Mouse (Mus musculus): ENCODE data around the gene Acacb. TPM values are rescaled to one million over a fixed set of nuclear protein-coding genes. Genes with fewer than 3 reads are reported as not detected.

Acacb gene
- polyA plus RNA-seq, 1 experiment from 2014 or later, result 3.7 TPM

DNA sequence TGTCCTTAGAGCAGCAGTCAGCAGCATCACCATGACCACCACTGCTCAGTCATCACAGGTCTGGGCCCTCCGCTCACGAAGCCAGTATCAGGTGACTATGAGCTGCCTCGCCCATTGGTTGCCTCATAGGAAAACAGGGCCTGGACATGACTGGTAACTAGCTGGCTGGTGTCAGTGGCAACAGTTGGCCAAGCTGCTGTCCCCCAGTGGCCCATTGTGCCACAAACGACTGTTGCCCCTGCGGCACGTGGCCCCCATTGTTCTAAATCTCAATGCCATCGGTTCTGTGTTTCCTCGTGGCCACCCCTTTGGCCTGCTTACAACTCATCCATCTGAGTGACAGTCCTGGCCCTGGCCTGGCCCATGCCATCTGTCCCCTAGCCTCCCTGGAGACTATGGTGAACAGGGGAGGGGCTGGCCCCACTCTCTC lies 117.7 kb downstream of the Acacb start:
- peaks cover 4% of the 10 kb centered on the region; the same call in 1 of the 2 replicates for H3K4me1 ChIP-seq (ENCODE audit: control insufficient read depth, insufficient read depth, low read length)
- H3K27ac ChIP-seq (ENCODE audit: low read depth, low read length), result no peak overlapping the region
- ATAC-seq (peak; percentile 61), DNase-seq (ENCODE audit: low spot score) (peak; percentile 49)
- H3K9me3 ChIP-seq (replicated peaks; ENCODE audit: control insufficient read depth, low read length), result no peaks in the 10 kb centered on the region
- no peak overlapping the region for H3K9ac ChIP-seq (ENCODE audit: low read length)
- H3K4me3 ChIP-seq (ENCODE audit: low read depth, low read length), result no peak overlapping the region
- 68% methylated on average over 8 of the region's 8 CpGs for WGBS
- H3K36me3 ChIP-seq (ENCODE audit: control insufficient read depth, insufficient read depth, low read length), result no peaks in the 10 kb centered on the region
- H3K27me3 ChIP-seq (replicated peaks; ENCODE audit: control insufficient read depth, insufficient read depth, low read length), result no peaks in the 10 kb centered on the region
- no peak overlapping the region for H3K4me2 ChIP-seq (ENCODE audit: low read length)

DNA sequence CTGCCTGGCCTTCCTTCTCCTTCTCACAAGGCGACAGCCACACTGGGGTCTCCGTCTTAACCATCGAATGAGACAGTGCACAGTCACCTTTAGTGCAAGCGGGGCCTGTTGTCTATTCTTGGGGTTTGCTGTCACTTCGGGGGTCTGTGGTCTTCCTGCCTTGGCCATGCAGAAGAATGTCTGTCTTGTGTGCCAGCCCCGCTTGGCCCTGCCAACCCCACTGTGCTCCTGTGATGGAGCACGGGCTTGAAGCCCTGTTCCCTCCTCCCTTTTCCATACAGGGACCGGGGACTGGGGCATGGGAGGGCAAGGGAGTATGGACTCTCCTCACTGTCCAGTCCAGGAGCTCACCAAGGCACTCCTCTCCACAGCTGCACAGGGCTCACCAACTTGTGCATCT lies 118.5 kb downstream of the Acacb start:
- no peak overlapping the region for H3K4me2 ChIP-seq (ENCODE audit: low read length)
- no peak for DNase-seq (ENCODE audit: low spot score)
- no peaks in the 10 kb centered on the region for H3K36me3 ChIP-seq (ENCODE audit: control insufficient read depth, insufficient read depth, low read length)
- 85% methylated on average over 8 of the region's 8 CpGs for WGBS
- ATAC-seq, result no peak
- H3K9me3 ChIP-seq (replicated peaks; ENCODE audit: control insufficient read depth, low read length), result no peaks in the 10 kb centered on the region
- H3K4me1 ChIP-seq (ENCODE audit: control insufficient read depth, insufficient read depth, low read length), result peaks cover 4% of the 10 kb centered on the region; the same call in 1 of the 2 replicates
- H3K9ac ChIP-seq (ENCODE audit: low read length), result no peak overlapping the region
- no peak overlapping the region for H3K4me3 ChIP-seq (ENCODE audit: low read depth, low read length)
- H3K27me3 ChIP-seq (replicated peaks; ENCODE audit: control insufficient read depth, insufficient read depth, low read length), result no peaks in the 10 kb centered on the region
- H3K27ac ChIP-seq (ENCODE audit: low read depth, low read length), result no peak overlapping the region

DNA sequence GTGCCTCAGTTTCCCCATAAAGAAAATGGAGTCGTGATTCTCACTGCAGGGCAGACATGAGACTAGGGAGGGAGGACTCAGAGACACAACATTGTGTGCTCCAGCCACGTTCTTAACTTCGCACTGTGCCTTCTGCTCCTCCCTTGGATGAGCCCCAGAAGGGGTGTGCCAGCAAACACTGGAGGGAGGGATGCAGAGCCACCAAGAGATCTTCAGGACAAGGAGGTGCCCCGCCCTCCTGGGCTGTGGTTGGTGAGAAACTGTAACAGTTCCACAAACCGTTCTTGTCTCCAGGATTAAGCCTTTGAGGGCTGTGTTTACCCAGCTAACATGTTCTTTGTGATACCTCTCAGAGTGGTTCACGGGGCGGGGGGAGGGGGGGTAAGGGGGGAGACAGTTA lies 122.3 kb downstream of the Acacb start:
- ATAC-seq (peak; percentile 62), DNase-seq (ENCODE audit: low spot score) (peak; percentile 56)
- Histone ChIP-seq H3K9ac (ENCODE audit: low read length) (no peak overlapping the region), H3K36me3 (ENCODE audit: control insufficient read depth, insufficient read depth, low read length) (no peaks in the 10 kb centered on the region), H3K9me3 (replicated peaks; ENCODE audit: control insufficient read depth, low read length) (no peaks in the 10 kb centered on the region), H3K27ac (ENCODE audit: low read depth, low read length) (no peak overlapping the region), H3K4me2 (ENCODE audit: low read length) (no peak overlapping the region), H3K4me1 (ENCODE audit: control insufficient read depth, insufficient read depth, low read length) (peaks cover 4% of the 10 kb centered on the region; the same call in 1 of the 2 replicates), H3K27me3 (replicated peaks; ENCODE audit: control insufficient read depth, insufficient read depth, low read length) (peaks cover 23% of the 10 kb centered on the region), H3K4me3 (ENCODE audit: low read depth, low read length) (no peak overlapping the region)
- 27% methylated on average over 7 of the region's 7 CpGs for WGBS

DNA sequence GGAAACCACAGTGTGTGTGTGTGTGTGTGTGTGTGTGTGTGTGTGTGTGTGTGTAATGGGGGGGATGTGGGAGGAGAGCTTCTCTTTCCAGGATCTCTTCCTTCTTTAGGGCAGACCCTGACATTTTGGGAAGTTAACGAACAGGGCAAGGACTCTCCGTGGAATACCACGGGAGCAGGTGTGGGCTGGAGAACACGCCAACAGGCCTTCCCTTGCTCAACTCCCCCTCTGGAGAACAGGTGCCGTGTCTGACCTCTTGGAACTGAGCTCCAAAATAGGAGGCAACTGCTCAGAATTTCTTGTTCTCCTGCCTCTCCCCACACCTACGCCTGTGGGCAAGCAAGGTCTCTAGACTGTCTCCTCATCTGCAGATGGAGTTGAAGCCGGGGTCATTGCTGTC lies 123.2 kb downstream of the Acacb start:
- ATAC-seq, result no peak
- WGBS, result 66% methylated on average over 7 of the region's 7 CpGs
- Histone ChIP-seq H3K9ac (ENCODE audit: low read length) (no peak overlapping the region), H3K4me3 (ENCODE audit: low read depth, low read length) (no peak overlapping the region), H3K4me2 (ENCODE audit: low read length) (no peak overlapping the region), H3K4me1 (ENCODE audit: control insufficient read depth, insufficient read depth, low read length) (no peaks in the 10 kb centered on the region; the same call in 1 of the 2 replicates), H3K27me3 (replicated peaks; ENCODE audit: control insufficient read depth, insufficient read depth, low read length) (peaks cover 32% of the 10 kb centered on the region), H3K27ac (ENCODE audit: low read depth, low read length) (no peak overlapping the region), H3K9me3 (replicated peaks; ENCODE audit: control insufficient read depth, low read length) (no peaks in the 10 kb centered on the region), H3K36me3 (ENCODE audit: control insufficient read depth, insufficient read depth, low read length) (no peaks in the 10 kb centered on the region)
- DNase-seq (ENCODE audit: low spot score), result no peak

DNA sequence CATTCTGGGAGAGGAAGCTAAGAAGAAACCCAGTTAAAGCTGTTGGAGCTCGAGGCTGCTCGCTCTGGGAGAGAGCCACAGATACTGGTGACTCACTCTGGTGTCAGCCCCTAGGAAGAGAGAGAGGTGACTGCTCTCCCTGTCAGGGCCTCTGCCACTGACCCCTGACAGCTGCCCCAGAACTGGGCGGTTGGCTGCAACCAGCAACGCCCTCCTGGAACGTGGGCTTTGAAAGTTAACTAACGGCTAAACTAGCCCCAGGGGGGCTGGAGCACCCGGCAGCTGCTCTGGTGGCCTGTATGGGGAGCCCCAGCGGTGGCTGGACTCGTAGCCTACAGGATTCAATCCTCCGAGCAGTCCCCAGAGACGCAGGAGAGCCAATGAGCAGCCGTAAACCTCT lies 123.6 kb downstream of the Acacb start:
- no peaks in the 10 kb centered on the region for H3K9me3 ChIP-seq (replicated peaks; ENCODE audit: control insufficient read depth, low read length)
- no peaks in the 10 kb centered on the region; the same call in 1 of the 2 replicates for H3K4me1 ChIP-seq (ENCODE audit: control insufficient read depth, insufficient read depth, low read length)
- WGBS, result 26% methylated on average over 12 of the region's 12 CpGs
- H3K4me3 ChIP-seq (ENCODE audit: low read depth, low read length), result no peak overlapping the region
- H3K4me2 ChIP-seq (ENCODE audit: low read length), result no peak overlapping the region
- no peaks in the 10 kb centered on the region for H3K36me3 ChIP-seq (ENCODE audit: control insufficient read depth, insufficient read depth, low read length)
- ATAC-seq, result no peak
- H3K27ac ChIP-seq (ENCODE audit: low read depth, low read length), result no peak overlapping the region
- no peak overlapping the region for H3K9ac ChIP-seq (ENCODE audit: low read length)
- peaks cover 37% of the 10 kb centered on the region for H3K27me3 ChIP-seq (replicated peaks; ENCODE audit: control insufficient read depth, insufficient read depth, low read length)
- no peak for DNase-seq (ENCODE audit: low spot score)

DNA sequence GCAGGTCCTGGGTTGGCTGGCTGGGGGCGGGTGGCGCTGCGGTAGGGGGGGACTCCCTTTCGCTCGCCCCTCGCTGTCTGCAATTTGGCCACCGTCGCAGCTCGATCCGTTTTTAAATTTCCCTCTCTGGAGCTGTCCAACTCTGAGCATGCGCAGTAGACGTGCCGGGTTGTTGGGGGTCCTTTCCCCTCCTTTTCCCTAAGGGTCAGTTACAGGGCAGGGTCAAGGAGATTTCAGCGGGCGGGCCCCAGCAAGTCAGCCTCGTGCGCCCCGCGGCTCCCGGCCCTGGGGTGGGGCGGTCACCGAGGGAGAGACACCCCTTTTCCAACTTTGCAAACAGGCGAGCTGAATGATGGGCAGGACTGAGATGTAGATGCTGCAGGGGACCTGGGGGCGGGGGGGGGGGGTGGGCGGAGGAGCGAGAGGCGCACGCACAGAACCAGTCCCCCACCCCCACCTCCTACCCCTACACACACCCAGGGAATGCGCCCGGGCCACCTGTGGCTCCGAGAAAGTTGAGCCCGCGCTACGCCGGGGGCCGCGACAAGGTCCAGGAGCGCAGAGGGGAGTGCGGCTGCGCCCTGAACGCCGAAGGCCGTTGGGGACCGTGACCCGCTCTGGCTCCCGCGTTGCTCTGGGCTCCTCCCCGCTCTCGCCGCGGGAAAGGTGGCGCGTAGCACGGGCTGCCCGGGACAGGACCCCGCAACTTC lies 127.5 kb downstream of the Acacb start, which contains the start of gene Foxn4:
TSS of gene Foxn4 (minus strand) at position 115 of the 710 bp plus-strand sequence.
- Histone ChIP-seq H3K36me3 (ENCODE audit: control insufficient read depth, insufficient read depth, low read length) (no peaks in the 10 kb centered on the region), H3K27ac (ENCODE audit: low read depth, low read length) (no peak within 1 kb of the TSS), H3K4me1 (ENCODE audit: control insufficient read depth, insufficient read depth, low read length) (peaks cover under 1% of the 10 kb centered on the region; the same call in 1 of the 2 replicates), H3K4me2 (ENCODE audit: low read length) (peak within 1 kb of the TSS; percentile 58), H3K9me3 (replicated peaks; ENCODE audit: control insufficient read depth, low read length) (no peaks in the 10 kb centered on the region), H3K27me3 (replicated peaks; ENCODE audit: control insufficient read depth, insufficient read depth, low read length) (peaks cover 70% of the 10 kb centered on the region), H3K9ac (ENCODE audit: low read length) (0 out of 2 replicates have a peak within 1 kb of the TSS, but pooled peaks have one; percentile 17), H3K4me3 (ENCODE audit: low read depth, low read length) (peak within 1 kb of the TSS; percentile 28)
- ATAC-seq (no peak), DNase-seq (ENCODE audit: low spot score) (peak; percentile 49)
- WGBS, result under 1% methylated on average over 55 of the region's 56 CpGs

DNA sequence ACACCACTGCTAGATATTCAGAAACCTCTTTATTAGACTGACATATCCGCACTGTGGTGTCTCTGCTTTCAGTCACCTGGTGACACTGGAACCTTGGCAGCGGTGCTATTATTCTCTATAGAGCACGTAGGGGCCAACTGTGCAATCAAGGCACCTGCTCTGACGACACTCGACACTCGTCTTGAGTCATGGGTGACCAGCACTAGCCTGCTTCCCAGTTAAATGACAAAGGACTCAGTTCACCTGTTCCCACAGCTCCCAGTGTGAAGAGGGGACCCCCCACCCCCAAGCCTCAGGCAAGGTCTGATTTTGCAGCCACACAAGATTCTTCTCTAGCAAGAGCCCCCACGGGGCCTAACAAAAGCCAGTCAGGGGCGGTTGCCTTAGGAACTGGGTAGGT lies 129.0 kb downstream of the Acacb start:
- Histone ChIP-seq H3K4me2 (ENCODE audit: low read length) (no peak overlapping the region), H3K4me3 (ENCODE audit: low read depth, low read length) (no peak overlapping the region), H3K4me1 (ENCODE audit: control insufficient read depth, insufficient read depth, low read length) (peaks cover 8% of the 10 kb centered on the region), H3K36me3 (ENCODE audit: control insufficient read depth, insufficient read depth, low read length) (no peaks in the 10 kb centered on the region), H3K9ac (ENCODE audit: low read length) (no peak overlapping the region), H3K27ac (ENCODE audit: low read depth, low read length) (no peak overlapping the region), H3K27me3 (replicated peaks; ENCODE audit: control insufficient read depth, insufficient read depth, low read length) (peaks cover 70% of the 10 kb centered on the region), H3K9me3 (replicated peaks; ENCODE audit: control insufficient read depth, low read length) (no peaks in the 10 kb centered on the region)
- DNase-seq (ENCODE audit: low spot score), result no peak
- 3% methylated on average over 8 of the region's 8 CpGs for WGBS
- ATAC-seq, result no peak

DNA sequence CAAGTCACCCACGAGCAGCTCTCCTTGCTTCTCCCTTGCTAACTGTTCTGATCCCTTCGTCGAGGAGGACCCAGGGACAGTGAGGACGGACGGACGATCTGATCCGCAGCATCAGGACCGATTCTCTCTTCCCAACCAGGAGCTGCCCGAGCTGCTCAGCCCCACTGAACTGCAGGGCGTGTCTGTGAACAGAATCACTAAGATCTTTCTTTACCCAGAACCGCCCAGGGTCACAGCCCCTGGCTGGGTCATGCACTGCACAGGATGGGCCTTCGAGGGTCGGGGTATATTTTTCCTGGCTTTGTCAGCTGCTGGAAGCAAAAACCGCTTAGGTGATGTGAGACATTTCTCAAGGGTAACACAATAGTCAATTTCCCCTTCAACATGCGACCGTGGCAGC lies 129.7 kb downstream of the Acacb start:
- Histone ChIP-seq H3K4me3 (ENCODE audit: low read depth, low read length) (no peak overlapping the region), H3K9ac (ENCODE audit: low read length) (no peak overlapping the region), H3K36me3 (ENCODE audit: control insufficient read depth, insufficient read depth, low read length) (no peaks in the 10 kb centered on the region), H3K4me1 (ENCODE audit: control insufficient read depth, insufficient read depth, low read length) (peaks cover 8% of the 10 kb centered on the region), H3K27me3 (replicated peaks; ENCODE audit: control insufficient read depth, insufficient read depth, low read length) (peaks cover 74% of the 10 kb centered on the region), H3K4me2 (ENCODE audit: low read length) (no peak overlapping the region), H3K9me3 (replicated peaks; ENCODE audit: control insufficient read depth, low read length) (no peaks in the 10 kb centered on the region), H3K27ac (ENCODE audit: low read depth, low read length) (no peak overlapping the region)
- WGBS, result 13% methylated on average over 16 of the region's 16 CpGs
- ATAC-seq (no peak), DNase-seq (ENCODE audit: low spot score) (no peak)

All from forebrain, embryonic 14.5 days (tissue).